8 mouse cellular contexts compared by ENCODE assay signal in genomic region chr6:52584383-52584782, GRCm38 (mm10). TPM values are rescaled to one million over a fixed set of nuclear protein-coding genes. Genes with fewer than 3 reads are reported as not detected.
DNase-seq lines count a peak whose midpoint lies in the region; ATAC-seq lines count a peak whose summit lies in the region.

No protein-coding gene starts in this region.

- H3K4me2 ChIP-seq in forebrain, embryonic 15.5 days (replicated peaks), result no peak overlapping the region
- peak overlapping the region; percentile 0; the same call in 1 of the 2 replicates for H3K4me2 ChIP-seq in midbrain, embryonic 12.5 days (replicated peaks)

- H3K27ac ChIP-seq in forebrain, embryonic 15.5 days (replicated peaks), result no peak overlapping the region
- H3K27ac ChIP-seq in midbrain, embryonic 12.5 days (replicated peaks), result peak overlapping the region; percentile 63

- H3K36me3 ChIP-seq in forebrain, embryonic 15.5 days, result no peaks in the 10 kb centered on the region
- H3K36me3 ChIP-seq in midbrain, embryonic 12.5 days, result no peaks in the 10 kb centered on the region

- H3K9ac ChIP-seq in forebrain, embryonic 15.5 days (replicated peaks), result no peak overlapping the region; the same call in 1 of the 2 replicates
- no peak overlapping the region for H3K9ac ChIP-seq in midbrain, embryonic 12.5 days (replicated peaks)

- no peaks in the 10 kb centered on the region for H3K9me3 ChIP-seq in forebrain, embryonic 15.5 days
- H3K9me3 ChIP-seq in midbrain, embryonic 12.5 days, result no peaks in the 10 kb centered on the region

- no peaks in the 10 kb centered on the region for H3K27me3 ChIP-seq in forebrain, embryonic 15.5 days
- H3K27me3 ChIP-seq in midbrain, embryonic 12.5 days, result no peaks in the 10 kb centered on the region

- ATAC-seq in forebrain, embryonic 15.5 days (replicated peaks), result peak; percentile 75
- peak; percentile 97 for ATAC-seq in midbrain, embryonic 12.5 days (ENCODE audit: low FRiP score, low read depth)
- ATAC-seq in CD4-positive, CD25-positive, alpha-beta regulatory T cell, adult 4 months, result no peak

- H3K4me1 ChIP-seq in forebrain, embryonic 15.5 days, result peaks cover 7% of the 10 kb centered on the region
- peaks cover 8% of the 10 kb centered on the region for H3K4me1 ChIP-seq in midbrain, embryonic 12.5 days

- 5% methylated on average over 8 of the region's 8 CpGs for WGBS in forebrain, embryonic 15.5 days
- WGBS in midbrain, embryonic 12.5 days, result 4% methylated on average over 8 of the region's 8 CpGs

- no peak overlapping the region for H3K4me3 ChIP-seq in forebrain, embryonic 15.5 days
- H3K4me3 ChIP-seq in midbrain, embryonic 12.5 days, result no peak overlapping the region

- peak; percentile 35 to 39 for DNase-seq in spleen, postnatal 36 days (ENCODE audit: low spot score in 2 of 2)
- DNase-seq in spleen, postnatal 4 days (ENCODE audit: low spot score in 2 of 2), result no peak
- DNase-seq in heart, postnatal 4 days, result peak; percentile 41
- peak; percentile 20 to 52 for DNase-seq in layer of hippocampus, postnatal 36 days
- no peak for DNase-seq in cerebellum, adult 8-10 months

RNA-seq across cellular contexts. Expression of gene Hibadh, which starts 55.8 kb away (rescaled TPM):
- 51.5 and 54.2 TPM in 2 replicates for polyA plus RNA-seq in forebrain, embryonic 15.5 days (2015; fragmentation: Nextera tagmentation; extraction: Ambion mirVana)
- total RNA-seq in heart, postnatal 4 days (2021), result 100 to 1,000 TPM; 126 to 131 TPM
- total RNA-seq in layer of hippocampus, postnatal 36 days (2021), result 10 to 100 TPM; 45.5 to 48.4 TPM
- 64.7 and 66.3 TPM in 2 replicates for polyA plus RNA-seq in midbrain, embryonic 12.5 days (2016; fragmentation: Nextera tagmentation; extraction: Ambion mirVana)
- 10 to 100 TPM; 42.2 to 43.0 TPM for polyA plus RNA-seq in CD4-positive, CD25-positive, alpha-beta regulatory T cell, adult 4 months (2017; shearing (Covaris generic))

Comparison
In these comparisons a context has a peak if more than half of its experiments do, and no peak if none do; other contexts are left out.
1. DNase-seq: peak in spleen, postnatal 36 days (2 of 2), heart, postnatal 4 days (single experiment) and layer of hippocampus, postnatal 36 days (2 of 2); none in spleen, postnatal 4 days (0 of 2) and cerebellum, adult 8-10 months (single experiment).